Mouse (Mus musculus): ENCODE data around the gene Rtn2. TPM values are rescaled to one million over a fixed set of nuclear protein-coding genes. Genes with fewer than 3 reads are reported as not detected.

Rtn2 gene
- 8.0 and 9.1 TPM in 2 replicates for polyA plus RNA-seq (2014; fragmentation: Nextera tagmentation; extraction: Ambion mirVana)

DNA sequence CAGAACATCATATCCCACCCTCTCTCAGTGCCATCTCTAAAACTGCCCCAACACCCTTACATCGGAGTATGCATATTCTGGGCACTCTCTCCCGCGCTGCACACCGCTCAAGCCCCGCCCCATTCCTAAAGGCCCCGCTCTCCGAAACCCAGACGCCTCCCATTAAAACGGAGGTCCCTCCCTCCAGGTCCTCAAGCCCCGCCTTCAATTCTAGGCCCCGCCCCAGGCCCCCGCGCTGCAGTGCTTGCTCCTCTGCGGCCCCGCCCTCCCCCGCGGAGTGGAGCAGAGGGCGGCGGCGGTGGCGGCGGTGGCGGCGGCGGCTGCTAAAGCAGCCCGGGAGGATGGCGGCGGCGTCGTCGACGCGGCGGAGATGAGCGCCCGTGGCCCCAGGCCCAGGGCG, at the start of gene Rtn2:
Gene Rtn2 (plus strand): TSS at position 240 of the 400 bp plus-strand sequence.
- Histone ChIP-seq H3K4me3 (ENCODE audit: low read depth, low read length) (peak within 1 kb of the TSS; percentile 53), H3K9me3 (ENCODE audit: low read depth, low read length) (no peaks in the 10 kb centered on the region), H3K9ac (peak within 1 kb of the TSS; percentile 26), H3K4me1 (ENCODE audit: insufficient read depth) (no peaks in the 10 kb centered on the region; the same call in 1 of the 2 replicates), H3K27me3 (ENCODE audit: insufficient read depth, low read length) (peaks cover 49% of the 10 kb centered on the region), H3K4me2 (peak within 1 kb of the TSS; percentile 99), H3K27ac (ENCODE audit: low read depth) (no peak within 1 kb of the TSS), H3K36me3 (ENCODE audit: insufficient read depth) (no peaks in the 10 kb centered on the region)
- TF ChIP-seq CTCF (IDR thresholded peaks at IDR 0.05; ENCODE audit: low read depth): no peak
- DNase-seq: peak; percentile 85
- WGBS: under 1% methylated on average over 37 of the region's 37 CpGs
- peak; percentile 81 for ATAC-seq (ENCODE audit: insufficient read depth)

DNA sequence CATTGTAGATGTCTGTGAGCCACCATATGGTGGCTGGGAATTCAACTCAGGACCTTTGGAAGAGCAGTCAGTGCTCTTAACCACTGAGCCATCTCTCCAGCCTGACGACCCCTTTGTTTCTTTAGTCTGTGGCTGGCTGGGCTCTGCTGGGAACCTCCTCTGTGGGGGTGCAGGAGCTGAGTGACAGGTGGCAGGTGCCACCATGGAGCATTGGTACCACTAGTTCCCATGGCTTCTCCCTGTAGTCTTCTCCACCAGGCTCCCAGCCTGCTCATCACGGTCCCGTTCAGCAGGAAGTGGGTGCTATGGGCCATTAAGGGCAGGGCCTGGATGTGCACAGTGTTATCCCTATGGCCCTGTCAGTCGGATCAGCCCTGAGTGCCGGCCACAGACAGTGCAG, 47.8 kb upstream of the Rtn2 start:
- no peak overlapping the region for H3K9ac ChIP-seq
- no peaks in the 10 kb centered on the region for H3K9me3 ChIP-seq (ENCODE audit: low read depth, low read length)
- H3K36me3 ChIP-seq (ENCODE audit: insufficient read depth): no peaks in the 10 kb centered on the region
- no peaks in the 10 kb centered on the region for H3K27me3 ChIP-seq (ENCODE audit: insufficient read depth, low read length)
- DNase-seq (no peak), ATAC-seq (ENCODE audit: insufficient read depth) (no peak)
- peaks cover 5% of the 10 kb centered on the region; the same call in 1 of the 2 replicates for H3K4me1 ChIP-seq (ENCODE audit: insufficient read depth)
- TF ChIP-seq CTCF (IDR thresholded peaks at IDR 0.05; ENCODE audit: low read depth): no peak
- no peak overlapping the region for H3K4me3 ChIP-seq (ENCODE audit: low read depth, low read length)
- WGBS: 77% methylated on average over 5 of the region's 5 CpGs
- H3K4me2 ChIP-seq: no peak overlapping the region
- H3K27ac ChIP-seq (ENCODE audit: low read depth): no peak overlapping the region

DNA sequence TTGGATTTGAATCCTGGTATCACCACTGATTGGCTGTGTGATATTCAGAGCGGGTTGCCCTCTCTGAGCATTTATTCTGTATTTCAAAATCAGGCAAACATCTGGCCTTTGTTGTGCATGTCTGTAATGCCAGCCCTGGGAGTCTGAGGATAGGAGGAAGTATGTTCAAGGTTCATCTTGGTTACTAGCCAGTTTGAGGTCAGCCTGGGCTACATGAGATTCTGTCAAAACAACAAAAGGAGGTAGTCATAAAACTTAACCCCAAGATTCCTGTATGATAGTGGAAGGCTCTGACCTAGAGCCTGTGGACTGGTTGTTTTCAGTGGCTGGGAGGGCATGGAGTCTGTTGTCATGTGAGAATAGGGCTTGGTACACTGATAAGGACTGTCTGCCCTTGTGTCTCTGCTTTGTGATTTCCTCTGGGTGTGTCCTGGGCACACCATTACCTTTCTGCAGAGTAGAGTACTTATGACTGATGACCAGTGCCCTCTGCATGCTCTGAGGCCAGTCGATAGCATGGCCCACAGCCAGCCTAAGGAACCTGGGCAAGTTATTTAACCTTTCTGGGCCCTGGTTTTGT, 47.2 kb upstream of the Rtn2 start:
- no peak for ATAC-seq (ENCODE audit: insufficient read depth)
- DNase-seq: no peak
- Histone ChIP-seq H3K4me2 (no peak overlapping the region), H3K36me3 (ENCODE audit: insufficient read depth) (no peaks in the 10 kb centered on the region), H3K4me1 (ENCODE audit: insufficient read depth) (no peaks in the 10 kb centered on the region), H3K4me3 (ENCODE audit: low read depth, low read length) (no peak overlapping the region), H3K9me3 (ENCODE audit: low read depth, low read length) (no peaks in the 10 kb centered on the region), H3K27me3 (ENCODE audit: insufficient read depth, low read length) (no peaks in the 10 kb centered on the region), H3K9ac (no peak overlapping the region), H3K27ac (ENCODE audit: low read depth) (no peak overlapping the region)
- no peak for TF ChIP-seq CTCF (IDR thresholded peaks at IDR 0.05; ENCODE audit: low read depth)
- 86% methylated on average over 2 of the region's 2 CpGs for WGBS

DNA sequence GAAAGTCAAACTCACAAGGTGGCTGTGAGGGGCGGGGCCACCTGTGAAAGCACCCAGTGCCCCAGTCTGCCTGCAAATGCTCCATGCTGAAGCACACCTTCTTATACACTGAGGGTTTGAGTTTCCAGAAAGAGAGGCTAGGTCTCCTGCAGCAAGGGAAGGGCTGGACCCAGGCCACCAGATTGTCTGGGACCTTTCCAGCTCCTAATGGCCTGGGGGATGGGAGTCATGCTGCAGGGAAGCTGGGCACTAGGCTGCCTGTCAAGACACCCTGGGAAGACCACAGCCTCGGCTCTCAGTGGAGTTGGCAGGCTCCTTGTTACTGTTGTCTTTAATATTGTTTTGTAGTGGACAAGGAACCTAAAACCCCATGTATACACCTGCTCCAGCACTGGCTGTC, 46.0 kb upstream of the Rtn2 start:
- H3K9me3 ChIP-seq (ENCODE audit: low read depth, low read length): no peaks in the 10 kb centered on the region
- DNase-seq (no peak), ATAC-seq (ENCODE audit: insufficient read depth) (no peak)
- no peak overlapping the region for H3K4me2 ChIP-seq
- no peak for TF ChIP-seq CTCF (IDR thresholded peaks at IDR 0.05; ENCODE audit: low read depth)
- H3K27me3 ChIP-seq (ENCODE audit: insufficient read depth, low read length): no peaks in the 10 kb centered on the region
- no peak overlapping the region for H3K4me3 ChIP-seq (ENCODE audit: low read depth, low read length)
- no peak overlapping the region for H3K9ac ChIP-seq
- no peaks in the 10 kb centered on the region for H3K4me1 ChIP-seq (ENCODE audit: insufficient read depth)
- no peak overlapping the region for H3K27ac ChIP-seq (ENCODE audit: low read depth)
- 61% methylated on average over 2 of the region's 2 CpGs for WGBS
- H3K36me3 ChIP-seq (ENCODE audit: insufficient read depth): no peaks in the 10 kb centered on the region

DNA sequence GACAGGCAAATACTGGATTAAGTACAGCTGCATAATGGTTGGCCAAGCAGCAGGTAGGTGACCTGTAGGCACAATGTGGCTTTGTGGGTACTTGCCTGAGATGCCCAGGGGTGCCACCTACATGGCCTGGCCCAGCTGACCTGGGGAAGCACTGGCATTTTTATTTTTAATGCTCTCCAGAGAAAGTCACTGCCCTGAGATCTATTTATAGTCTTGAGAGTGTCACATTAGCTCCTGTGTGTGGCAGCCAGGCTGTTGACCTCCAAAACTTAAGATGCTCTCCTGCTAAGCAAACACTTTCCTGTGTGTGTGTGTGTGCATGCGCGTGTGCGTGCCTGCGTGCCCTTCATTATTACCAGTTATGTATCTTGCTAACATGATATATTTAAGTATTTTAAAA, 44.1 kb upstream of the Rtn2 start:
- no peak overlapping the region for H3K9ac ChIP-seq
- no peaks in the 10 kb centered on the region for H3K36me3 ChIP-seq (ENCODE audit: insufficient read depth)
- TF ChIP-seq CTCF (IDR thresholded peaks at IDR 0.05; ENCODE audit: low read depth): no peak
- WGBS: 68% methylated on average over 4 of the region's 4 CpGs
- DNase-seq: no peak
- no peaks in the 10 kb centered on the region for H3K27me3 ChIP-seq (ENCODE audit: insufficient read depth, low read length)
- no peak overlapping the region for H3K4me3 ChIP-seq (ENCODE audit: low read depth, low read length)
- H3K27ac ChIP-seq (ENCODE audit: low read depth): no peak overlapping the region
- ATAC-seq (ENCODE audit: insufficient read depth): no peak
- no peaks in the 10 kb centered on the region for H3K4me1 ChIP-seq (ENCODE audit: insufficient read depth)
- no peaks in the 10 kb centered on the region for H3K9me3 ChIP-seq (ENCODE audit: low read depth, low read length)
- no peak overlapping the region for H3K4me2 ChIP-seq

DNA sequence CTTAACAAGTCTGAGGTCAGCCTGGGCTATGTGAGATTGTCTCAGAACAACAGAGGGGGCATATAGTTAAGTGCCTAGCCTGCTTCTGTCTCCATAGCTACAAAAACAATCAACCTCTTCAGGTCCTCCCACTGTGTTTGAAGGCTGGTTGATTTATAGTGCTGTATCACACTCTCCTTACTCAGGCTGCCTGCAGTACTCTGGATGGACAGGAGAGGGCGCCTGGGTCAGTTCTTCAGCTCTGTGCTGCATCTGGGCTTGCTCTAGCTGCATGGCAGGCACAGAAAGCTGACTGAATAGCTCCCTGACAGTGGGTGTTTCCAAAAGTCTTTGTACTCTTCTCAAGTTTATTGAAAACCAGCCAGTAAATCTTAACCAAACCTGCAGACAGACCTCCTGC, 43.0 kb upstream of the Rtn2 start:
- no peak overlapping the region for H3K27ac ChIP-seq (ENCODE audit: low read depth)
- H3K9ac ChIP-seq: no peak overlapping the region
- TF ChIP-seq CTCF (IDR thresholded peaks at IDR 0.05; ENCODE audit: low read depth): peak; percentile 97
- H3K27me3 ChIP-seq (ENCODE audit: insufficient read depth, low read length): no peaks in the 10 kb centered on the region
- H3K36me3 ChIP-seq (ENCODE audit: insufficient read depth): no peaks in the 10 kb centered on the region
- WGBS: 0% methylated on average over 1 of the region's 1 CpGs
- H3K9me3 ChIP-seq (ENCODE audit: low read depth, low read length): no peaks in the 10 kb centered on the region
- DNase-seq (peak; percentile 93), ATAC-seq (ENCODE audit: insufficient read depth) (peak; percentile 92)
- H3K4me3 ChIP-seq (ENCODE audit: low read depth, low read length): no peak overlapping the region
- no peaks in the 10 kb centered on the region for H3K4me1 ChIP-seq (ENCODE audit: insufficient read depth)
- no peak overlapping the region for H3K4me2 ChIP-seq

DNA sequence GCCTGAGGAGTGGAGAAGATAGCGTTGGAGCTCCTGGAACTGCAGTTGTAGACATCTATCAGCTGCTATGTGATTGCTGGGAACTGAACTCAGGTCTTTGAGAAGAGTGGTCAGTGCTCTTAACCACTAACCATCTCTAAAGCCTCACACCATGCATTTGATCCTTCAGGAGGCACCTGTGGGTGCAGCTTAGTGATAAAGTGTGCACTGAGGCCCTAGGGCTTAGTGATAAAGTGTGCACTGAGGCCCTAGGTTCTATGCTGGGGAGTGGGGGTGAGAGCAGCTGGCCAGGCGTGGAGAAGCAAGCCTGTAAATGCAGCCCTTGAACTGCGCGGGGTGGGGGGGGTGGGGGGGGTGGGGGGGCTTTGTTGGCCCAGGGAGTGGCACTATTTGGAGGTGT, 42.4 kb upstream of the Rtn2 start:
- Histone ChIP-seq H3K9ac (no peak overlapping the region), H3K4me3 (ENCODE audit: low read depth, low read length) (no peak overlapping the region), H3K9me3 (ENCODE audit: low read depth, low read length) (no peaks in the 10 kb centered on the region), H3K36me3 (ENCODE audit: insufficient read depth) (peaks cover 5% of the 10 kb centered on the region; the same call in 1 of the 2 replicates), H3K27ac (ENCODE audit: low read depth) (no peak overlapping the region), H3K4me1 (ENCODE audit: insufficient read depth) (no peaks in the 10 kb centered on the region), H3K27me3 (ENCODE audit: insufficient read depth, low read length) (no peaks in the 10 kb centered on the region), H3K4me2 (no peak overlapping the region)
- DNase-seq (no peak), ATAC-seq (ENCODE audit: insufficient read depth) (no peak)
- WGBS: 82% methylated on average over 4 of the region's 4 CpGs
- TF ChIP-seq CTCF (IDR thresholded peaks at IDR 0.05; ENCODE audit: low read depth): no peak

Measured in lung, embryonic 14.5 days (tissue).